Mouse (Mus musculus) layer of hippocampus, postnatal 14 days (tissue): ENCODE data around the gene Extl2. TPM values are rescaled to one million over a fixed set of nuclear protein-coding genes. Genes with fewer than 3 reads are reported as not detected.

Source experiments
- DNase-seq, 2 experiments: peaks; one replicate each; pipeline ENCODE4 v3.0.0; 2021 to 2022; ENCODE audit warnings: low spot score in 2 of 2, mixed read lengths in 1 of 2
- total RNA-seq, 2 experiments: library from RNA; stranded (reverse); gene quantifications; 2 replicates each; pipeline ENCODE4 v1.2.3; 2021

Extl2 gene
- total RNA-seq, 2 experiments from 2014 or later = 64.1 to 65.2 TPM

- DNase-seq = no peak
These were observed 831 bp upstream of the Extl2 start for GRCm38 (mm10) chr3:116006284-116006977.

- DNase-seq = peak; percentile 82 to 85
These were observed 729 bp downstream of the Extl2 start for GRCm38 (mm10) chr3:116007941-116008440.

GRCm38 (mm10) chr3:116009622-116010344, 2.5 kb downstream of the Extl2 start:
- DNase-seq = no peak

- DNase-seq = no peak
These were observed 7.6 kb downstream of the Extl2 start for GRCm38 (mm10) chr3:116014901-116015300.

- peak; percentile 60 to 85 for DNase-seq
These were observed 8.9 kb downstream of the Extl2 start for GRCm38 (mm10) chr3:116016116-116016515.

GRCm38 (mm10) chr3:116018606-116019005, 11.3 kb downstream of the Extl2 start:
- no peak for DNase-seq

- no peak for DNase-seq
These were observed 11.9 kb downstream of the Extl2 start for GRCm38 (mm10) chr3:116019136-116019535.

- no peak for DNase-seq
These were observed 17.0 kb downstream of the Extl2 start for GRCm38 (mm10) chr3:116024236-116024635.

- DNase-seq = no peak
These were observed 17.4 kb downstream of the Extl2 start for GRCm38 (mm10) chr3:116024669-116025068.

- DNase-seq = no peak
These were observed 18.4 kb downstream of the Extl2 start for GRCm38 (mm10) chr3:116025701-116026100.

GRCm38 (mm10) chr3:116026996-116027395, 19.7 kb downstream of the Extl2 start:
- DNase-seq = no peak

GRCm38 (mm10) chr3:116030152-116030788, 23.0 kb downstream of the Extl2 start:
- no peak for DNase-seq

GRCm38 (mm10) chr3:116033218-116033870, 26.1 kb downstream of the Extl2 start:
- no peak for DNase-seq

GRCm38 (mm10) chr3:116033871-116034222, 26.6 kb downstream of the Extl2 start:
- DNase-seq = no peak

GRCm38 (mm10) chr3:116040776-116041175, 33.5 kb downstream of the Extl2 start:
- DNase-seq = no peak

GRCm38 (mm10) chr3:116046000-116046399, 38.7 kb downstream of the Extl2 start:
- no peak for DNase-seq

GRCm38 (mm10) chr3:116047034-116047433, 39.8 kb downstream of the Extl2 start:
- DNase-seq = no peak

- no peak for DNase-seq
These were observed 49.8 kb downstream of the Extl2 start for GRCm38 (mm10) chr3:116057078-116057477.

- DNase-seq = no peak
These were observed 53.1 kb downstream of the Extl2 start for GRCm38 (mm10) chr3:116060320-116060719.

- no peak for DNase-seq
These were observed 54.9 kb downstream of the Extl2 start for GRCm38 (mm10) chr3:116062141-116062540.

GRCm38 (mm10) chr3:116072584-116072983, 65.3 kb downstream of the Extl2 start:
- DNase-seq = no peak

- DNase-seq = no peak
These were observed 69.5 kb downstream of the Extl2 start for GRCm38 (mm10) chr3:116076739-116077138.
